Mouse (Mus musculus) embryonic fibroblast, embryonic 13.5 days (primary cell): ENCODE data around the gene Pml.

Source experiments
- CTCF ChIP-seq: IDR thresholded peaks from 2 replicates; pipeline ENCODE4 v1.5.1; 2011; ENCODE audit warnings: mild to moderate bottlenecking, control low read depth, low read length, moderate library complexity, borderline replicate concordance; ENCODE audit not compliant: insufficient read depth
- POLR2A ChIP-seq: IDR thresholded peaks from 2 replicates; pipeline ENCODE4 v1.6.1; 2011; ENCODE audit warnings: low read depth, mild to moderate bottlenecking, control low read depth, low read length, moderate library complexity

GRCm38 (mm10) chr9:58276346-58276745 lies 26.8 kb upstream of the Pml start:
- no peak for TF ChIP-seq POLR2A
- no peak for TF ChIP-seq CTCF
